Mouse (Mus musculus) brown adipose tissue, adult 24 weeks (tissue): ENCODE data around the gene Rab26. TPM values are rescaled to one million over a fixed set of nuclear protein-coding genes. Genes with fewer than 3 reads are reported as not detected.

Experiments
- H3K27ac ChIP-seq: fragments of 200-500 bp; replicated peaks from 2 replicates; pipeline ENCODE4 v1.5.1; 2012; ENCODE audit warnings: low read depth, mild to moderate bottlenecking, low read length
- H3K4me1 ChIP-seq: fragments of 200-500 bp; 2 replicates; pipeline ENCODE4 v1.6.1; 2012; ENCODE audit warnings: low read length, mixed read lengths; ENCODE audit not compliant: control insufficient read depth, insufficient read depth, insufficient read length
- H3K4me3 ChIP-seq: fragments of 200-500 bp; 2 replicates; pipeline ENCODE4 v1.5.1; 2012; ENCODE audit warnings: low read depth, mild to moderate bottlenecking, low read length, moderate library complexity; ENCODE audit not compliant: insufficient read depth
- polyA plus RNA-seq: library from polyadenylated mRNA; stranded (reverse); fragments of >200 nt; gene quantifications from 2 replicates; pipeline ENCODE4 v1.2.4, GENCODE M21; 2012; ENCODE audit not compliant: missing spikeins, insufficient read depth, insufficient read length

Rab26 gene
- polyA plus RNA-seq, 1 experiment = not detected

GRCm38 (mm10) chr17:24557091-24557490 is 23.1 kb upstream of the Rab26 start:
- H3K4me3 ChIP-seq = no peak overlapping the region

GRCm38 (mm10) chr17:24551050-24551444 is 17.0 kb upstream of the Rab26 start:
- Histone ChIP-seq H3K4me1 (peaks cover 6% of the 10 kb centered on the region), H3K27ac (peak overlapping the region; percentile 47), H3K4me3 (peak overlapping the region; percentile 76)

More at GRCm38 (mm10) chr17:24557091-24557490, 23.1 kb upstream of the Rab26 start:
- peak overlapping the region; percentile 86; the same call in 1 of the 2 replicates for H3K27ac ChIP-seq
- H3K4me1 ChIP-seq = peaks cover 30% of the 10 kb centered on the region

GRCm38 (mm10) chr17:24550416-24551049 is 16.5 kb upstream of the Rab26 start:
- H3K4me3 ChIP-seq = peak overlapping the region; percentile 76
- peak overlapping the region; percentile 47 for H3K27ac ChIP-seq
- H3K4me1 ChIP-seq = peaks cover 6% of the 10 kb centered on the region

GRCm38 (mm10) chr17:24549618-24550415 is 15.8 kb upstream of the Rab26 start, which contains the start of gene Pkd1:
TSS of gene Pkd1 (plus strand) at chr17:24549834.
- H3K4me1 ChIP-seq = peaks cover 3% of the 10 kb centered on the region; the same call in 1 of the 2 replicates
- H3K4me3 ChIP-seq = peak within 1 kb of the TSS; percentile 76
- H3K27ac ChIP-seq = peak within 1 kb of the TSS; percentile 47

- Histone ChIP-seq H3K4me1 (0 out of 2 replicates have a peak, but pooled peaks cover 3% of the 10 kb centered on the region), H3K27ac (peak overlapping the region; percentile 8; the same call in 1 of the 2 replicates), H3K4me3 (peak overlapping the region; percentile 62)
These were observed 15.1 kb upstream of the Rab26 start for GRCm38 (mm10) chr17:24548921-24549617.

- no peak overlapping the region for H3K27ac ChIP-seq
- peak overlapping the region; percentile 62 for H3K4me3 ChIP-seq
- H3K4me1 ChIP-seq = 0 out of 2 replicates have a peak, but pooled peaks cover 3% of the 10 kb centered on the region
These were observed 14.4 kb upstream of the Rab26 start for GRCm38 (mm10) chr17:24548435-24548834.

- Histone ChIP-seq H3K4me3 (no peak overlapping the region), H3K27ac (no peak overlapping the region), H3K4me1 (no peaks in the 10 kb centered on the region)
These were observed 12.2 kb upstream of the Rab26 start for GRCm38 (mm10) chr17:24546234-24546633.

- Histone ChIP-seq H3K4me3 (no peak overlapping the region), H3K4me1 (no peaks in the 10 kb centered on the region), H3K27ac (no peak overlapping the region)
These were observed 11.2 kb upstream of the Rab26 start for GRCm38 (mm10) chr17:24545247-24545646.

- Histone ChIP-seq H3K4me1 (no peaks in the 10 kb centered on the region), H3K27ac (no peak overlapping the region), H3K4me3 (no peak overlapping the region)
These were observed 10.6 kb upstream of the Rab26 start for GRCm38 (mm10) chr17:24544613-24545012.

- Histone ChIP-seq H3K4me3 (no peak overlapping the region), H3K27ac (no peak overlapping the region), H3K4me1 (no peaks in the 10 kb centered on the region)
These were observed 6.4 kb upstream of the Rab26 start for GRCm38 (mm10) chr17:24540375-24540774.

- Histone ChIP-seq H3K4me1 (no peaks in the 10 kb centered on the region), H3K4me3 (no peak overlapping the region), H3K27ac (no peak overlapping the region)
These were observed 4.9 kb upstream of the Rab26 start for GRCm38 (mm10) chr17:24538950-24539349.

- Histone ChIP-seq H3K4me3 (no peak overlapping the region), H3K4me1 (peaks cover 5% of the 10 kb centered on the region; the same call in 1 of the 2 replicates), H3K27ac (no peak overlapping the region)
These were observed 3.5 kb upstream of the Rab26 start for GRCm38 (mm10) chr17:24537536-24537935.

- H3K4me3 ChIP-seq = no peak overlapping the region
- peaks cover 5% of the 10 kb centered on the region; the same call in 1 of the 2 replicates for H3K4me1 ChIP-seq
- no peak overlapping the region for H3K27ac ChIP-seq
These were observed 1.3 kb upstream of the Rab26 start for GRCm38 (mm10) chr17:24535300-24535699.

GRCm38 (mm10) chr17:24533099-24533992 is 664 bp downstream of the Rab26 start:
- Histone ChIP-seq H3K4me3 (peak overlapping the region; percentile 40), H3K4me1 (peaks cover 9% of the 10 kb centered on the region; the same call in 1 of the 2 replicates), H3K27ac (no peak overlapping the region)
